Mouse (Mus musculus): Measurements from ENCODE around the gene Tbck.

DNA sequence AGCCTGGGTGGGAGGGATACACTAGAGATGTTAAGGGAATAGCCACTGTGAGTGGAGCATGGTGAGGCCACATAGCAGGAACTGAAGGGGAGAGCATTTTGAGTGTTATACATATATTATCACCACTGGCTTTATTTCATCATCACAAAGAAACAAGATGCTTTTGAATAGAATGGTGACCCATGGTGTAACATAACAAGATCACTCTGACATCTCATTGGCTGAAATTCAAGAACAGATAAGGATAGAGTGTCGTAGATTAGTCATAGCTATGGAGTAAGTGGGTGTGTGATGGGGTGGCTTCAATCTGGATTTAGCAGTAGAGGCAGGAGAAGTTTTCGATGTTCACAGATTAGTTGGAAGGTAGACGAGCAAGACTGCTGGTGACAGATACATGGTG is 64.8 kb downstream of the Tbck start:
- TF ChIP-seq POLR2A (IDR thresholded peaks at IDR 0.05; ENCODE audit: low read depth, low read length) (no peak), CTCF (IDR thresholded peaks at IDR 0.05; ENCODE audit: borderline replicate concordance, insufficient read depth, low read length) (no peak)

Measured in embryonic fibroblast, embryonic 13.5 days (primary cell).